In the genomic region with DNA sequence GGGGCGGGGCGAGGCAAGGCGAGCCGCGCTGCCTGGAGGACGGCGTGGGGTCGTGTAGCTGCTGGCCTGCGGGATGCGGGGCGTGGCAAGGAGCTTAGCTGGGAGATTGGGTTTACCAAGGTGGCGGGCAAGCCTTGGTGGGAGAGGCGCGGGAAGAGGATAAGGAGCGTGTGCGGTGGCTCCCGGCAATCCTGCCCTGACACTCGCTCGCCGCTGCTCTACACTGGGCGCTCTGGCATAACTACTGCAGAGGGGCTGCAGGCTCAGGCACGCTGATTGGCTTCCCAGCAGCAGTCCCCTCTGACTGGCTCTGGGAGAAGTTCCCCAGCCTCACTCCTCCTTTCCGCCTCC, we compare ENCODE assay signal across 8 mouse cellular contexts. TPM values are rescaled to one million over a fixed set of nuclear protein-coding genes. Genes with fewer than 3 reads are reported as not detected.
DNase-seq lines count a peak whose midpoint lies in the region; ATAC-seq and TF ChIP-seq lines count a peak whose summit lies in the region.

No protein-coding gene starts in this region.

- WGBS in heart, embryonic 12.5 days, result 16% methylated on average over 22 of the region's 23 CpGs
- 14% methylated on average over 18 of the region's 23 CpGs for WGBS in liver, embryonic 12.5 days (ENCODE audit: insufficient replicate concordance)

- no peak overlapping the region for H3K27ac ChIP-seq in gastrocnemius, adult 2 months
- peak overlapping the region; percentile 89 for H3K27ac ChIP-seq in heart, embryonic 12.5 days (ENCODE audit: poor library complexity, severe bottlenecking)
- no peak overlapping the region for H3K27ac ChIP-seq in liver, embryonic 12.5 days

- TF ChIP-seq CTCF in gastrocnemius, adult 2 months (IDR thresholded peaks at IDR 0.05), result 0 out of 2 replicates have a peak, but pooled peaks have one; percentile 0

- intact Hi-C loops in gastrocnemius, adult 2 months (cut with DNase I), result no loop called here

- ATAC-seq in heart, embryonic 12.5 days (ENCODE audit: insufficient number of reproducible peaks, low FRiP score), result peak; percentile 88
- peak; percentile 83 for ATAC-seq in liver, embryonic 12.5 days

- peak overlapping the region; percentile 77 for H3K4me2 ChIP-seq in heart, embryonic 12.5 days
- peak overlapping the region; percentile 58 for H3K4me2 ChIP-seq in liver, embryonic 12.5 days

- H3K4me3 ChIP-seq in gastrocnemius, adult 2 months, result peak overlapping the region; percentile 68
- peak overlapping the region; percentile 71 for H3K4me3 ChIP-seq in heart, embryonic 12.5 days
- H3K4me3 ChIP-seq in liver, embryonic 12.5 days, result peak overlapping the region; percentile 51

- H3K9me3 ChIP-seq in heart, embryonic 12.5 days (replicated peaks), result no peaks in the 10 kb centered on the region; the same call in 1 of the 2 replicates
- H3K9me3 ChIP-seq in liver, embryonic 12.5 days (replicated peaks), result no peaks in the 10 kb centered on the region

- DNase-seq in gastrocnemius, adult 2 months, result no peak
- DNase-seq in gastrocnemius, postnatal 25 days, result no peak
- peak; percentile 26 for DNase-seq in right cerebral cortex, postnatal 14 days
- no peak for DNase-seq in right cerebral cortex, postnatal 25 days
- DNase-seq in retina, embryonic 14.5 days (ENCODE audit: low spot score), result peak; percentile 72
- no peak for DNase-seq in urinary bladder, postnatal 25 days (ENCODE audit: low spot score)

- H3K4me1 ChIP-seq in heart, embryonic 12.5 days (replicated peaks), result peaks cover 21% of the 10 kb centered on the region
- 0 out of 2 replicates have a peak, but pooled peaks cover 6% of the 10 kb centered on the region for H3K4me1 ChIP-seq in liver, embryonic 12.5 days

- H3K9ac ChIP-seq in heart, embryonic 12.5 days, result peak overlapping the region; percentile 78
- H3K9ac ChIP-seq in liver, embryonic 12.5 days, result no peak overlapping the region

- no peaks in the 10 kb centered on the region for H3K27me3 ChIP-seq in heart, embryonic 12.5 days (replicated peaks)
- H3K27me3 ChIP-seq in liver, embryonic 12.5 days (replicated peaks), result peaks cover 44% of the 10 kb centered on the region

- no peaks in the 10 kb centered on the region for H3K36me3 ChIP-seq in heart, embryonic 12.5 days
- H3K36me3 ChIP-seq in liver, embryonic 12.5 days, result no peaks in the 10 kb centered on the region

RNA-seq across cellular contexts. Expression of a gene that starts 0.3 kb away (rescaled TPM):
- total RNA-seq in gastrocnemius, adult 2 months (2021), result 1 to 10 TPM; 4.9 to 7.6 TPM
- 10 to 100 TPM; 10.9 to 13.9 TPM for total RNA-seq in gastrocnemius, postnatal 25 days (2021)
- polyA plus RNA-seq in heart, embryonic 12.5 days (2016; fragmentation: Nextera tagmentation; extraction: Ambion mirVana), result 598 and 601 TPM in 2 replicates
- 277 and 278 TPM in 2 replicates for polyA plus RNA-seq in liver, embryonic 12.5 days (2016; fragmentation: Nextera tagmentation; extraction: Ambion mirVana)

Comparison
In these comparisons a context has a peak if more than half of its experiments do, and no peak if none do; other contexts are left out.
1. DNase-seq: peak in right cerebral cortex, postnatal 14 days (single experiment) and retina, embryonic 14.5 days (single experiment); none in gastrocnemius, adult 2 months (single experiment), gastrocnemius, postnatal 25 days (single experiment), right cerebral cortex, postnatal 25 days (single experiment) and urinary bladder, postnatal 25 days (single experiment).
2. Peak in every context shown above with its lines, with median percentiles within 50 percentile points of each other: H3K4me3 ChIP-seq.